Mouse (Mus musculus) brain, embryonic 14.5 days (tissue): Measurements from ENCODE around the gene Arid3b.

Source experiments
- CTCF ChIP-seq: fragments of 200-500 bp; IDR thresholded peaks from 2 replicates; pipeline ENCODE4 v1.5.1; 2012; ENCODE audit warnings: inconsistent platforms, mild to moderate bottlenecking, moderate library complexity, borderline replicate concordance; ENCODE audit not compliant: insufficient read depth, insufficient read length; ENCODE audit errors: extremely low read depth
- POLR2A ChIP-seq: fragments of 200-500 bp; IDR thresholded peaks from 2 replicates; pipeline ENCODE4 v1.6.1; 2012; ENCODE audit warnings: mild to moderate bottlenecking, inconsistent platforms, borderline replicate concordance; ENCODE audit not compliant: poor library complexity, insufficient read depth, insufficient read length, severe bottlenecking; ENCODE audit errors: extremely low read depth

GRCm38 (mm10) chr9:57764147-57764973, 72.2 kb downstream of the Arid3b start:
- TF ChIP-seq POLR2A = no peak
- no peak for TF ChIP-seq CTCF
